9 mouse cellular contexts compared by ENCODE assay signal in the genomic region with DNA sequence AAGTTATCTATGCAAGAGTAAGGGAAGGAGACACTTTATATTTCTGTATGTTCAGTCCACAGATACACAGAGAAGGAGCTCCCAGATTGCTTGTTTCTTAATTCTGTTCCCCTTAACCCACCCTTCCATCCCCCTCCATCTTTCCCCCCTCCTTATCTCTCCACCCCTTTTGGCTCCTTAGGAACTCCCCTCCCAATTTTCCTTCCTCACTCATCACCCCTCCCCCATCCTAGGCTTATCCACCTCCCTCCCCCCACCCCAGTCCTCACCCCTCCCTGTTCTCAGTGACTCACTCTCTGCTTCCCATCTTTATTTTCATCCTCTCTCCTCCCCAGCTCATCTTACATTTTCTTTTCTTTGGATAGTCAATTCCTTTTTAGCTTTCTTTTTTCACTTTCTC. TPM values are rescaled to one million over a fixed set of nuclear protein-coding genes. Genes with fewer than 3 reads are reported as not detected.
DNase-seq lines count a peak whose midpoint lies in the region; ATAC-seq and TF ChIP-seq lines count a peak whose summit lies in the region.
"Had no signal": no experiment of that assay in that cellular context is flagged by ENCODE, and none has a peak within 500 bp of the region (broad histone marks: within the 10 kb centered on the region; RNA-seq: fewer than 3 reads in every experiment).

No protein-coding gene starts in this region.

- ATAC-seq in kidney, postnatal 0 days (replicated peaks; ENCODE audit: low FRiP score, low read depth): no peak
- ATAC-seq in heart, embryonic 14.5 days (ENCODE audit: insufficient number of reproducible peaks, insufficient read depth, low FRiP score, low read depth): 0 out of 2 replicates have a peak, but pooled peaks have one; percentile 26

- H3K36me3 ChIP-seq in kidney, postnatal 0 days (ENCODE audit: insufficient read depth, low read length): no peaks in the 10 kb centered on the region
- no peaks in the 10 kb centered on the region for H3K36me3 ChIP-seq in embryonic facial prominence, embryonic 10.5 days (replicated peaks)
- H3K36me3 ChIP-seq in heart, embryonic 14.5 days (ENCODE audit: control insufficient read depth, insufficient read depth, low read length): peaks cover 3% of the 10 kb centered on the region; the same call in 1 of the 2 replicates
- peaks cover 18% of the 10 kb centered on the region for H3K36me3 ChIP-seq in myocyte (ENCODE audit: control insufficient read depth, insufficient read depth)

- H3K9ac ChIP-seq in kidney, postnatal 0 days (ENCODE audit: low read depth, low read length): no peak overlapping the region
- peak overlapping the region; percentile 73 for H3K9ac ChIP-seq in heart, embryonic 14.5 days (ENCODE audit: low read length)
- H3K9ac ChIP-seq: liver, embryonic 14.5 days had no signal

- TF ChIP-seq POLR2A in myocyte (IDR thresholded peaks at IDR 0.05; ENCODE audit: insufficient read length, low read depth): no peak

- H3K9me3 ChIP-seq in kidney, postnatal 0 days (replicated peaks; ENCODE audit: low read length): no peaks in the 10 kb centered on the region
- no peaks in the 10 kb centered on the region for H3K9me3 ChIP-seq in embryonic facial prominence, embryonic 10.5 days
- no peaks in the 10 kb centered on the region for H3K9me3 ChIP-seq in heart, embryonic 14.5 days (ENCODE audit: control insufficient read depth, low read length)

- H3K27me3 ChIP-seq in kidney, postnatal 0 days (ENCODE audit: insufficient read depth, low read length): no peaks in the 10 kb centered on the region
- H3K27me3 ChIP-seq in embryonic facial prominence, embryonic 10.5 days (replicated peaks; ENCODE audit: low read depth, poor library complexity, severe bottlenecking): no peaks in the 10 kb centered on the region
- H3K27me3 ChIP-seq in heart, embryonic 14.5 days (ENCODE audit: control insufficient read depth, insufficient read depth, low read length): no peaks in the 10 kb centered on the region
- no peaks in the 10 kb centered on the region for H3K27me3 ChIP-seq in myocyte (ENCODE audit: control insufficient read depth, insufficient read depth, insufficient read length)

- no peaks in the 10 kb centered on the region for H3K4me1 ChIP-seq in kidney, postnatal 0 days (replicated peaks; ENCODE audit: insufficient read depth, low read length)
- peaks cover 33% of the 10 kb centered on the region for H3K4me1 ChIP-seq in embryonic facial prominence, embryonic 10.5 days
- H3K4me1 ChIP-seq in heart, embryonic 14.5 days (ENCODE audit: control insufficient read depth in 2 of 2, insufficient read depth in 2 of 2, low read length in 2 of 2): no peaks in the 10 kb centered on the region

- no peak for TF ChIP-seq CTCF in kidney, postnatal 0 days (IDR thresholded peaks at IDR 0.05; ENCODE audit: low read depth)

- no peak overlapping the region for H3ac ChIP-seq in myocyte (ENCODE audit: control insufficient read depth, insufficient read length)

- peak overlapping the region; percentile 44 for H3K4me3 ChIP-seq in kidney, postnatal 0 days (replicated peaks; ENCODE audit: low read depth, low read length)
- peak overlapping the region; percentile 58 for H3K4me3 ChIP-seq in embryonic facial prominence, embryonic 10.5 days
- H3K4me3 ChIP-seq in heart, embryonic 14.5 days (ENCODE audit: control insufficient read depth in 1 of 2, insufficient read depth in 1 of 2, low read depth in 1 of 2, low read length in 2 of 2): peak overlapping the region in 1 of 2 experiments; percentile 41; a peak in 2 of 4 replicates
- H3K4me3 ChIP-seq in myocyte: peak overlapping the region; percentile 40

- H3K27ac ChIP-seq in kidney, postnatal 0 days: no peak overlapping the region
- H3K27ac ChIP-seq in embryonic facial prominence, embryonic 10.5 days (replicated peaks): peak overlapping the region; percentile 92
- H3K27ac ChIP-seq in heart, embryonic 14.5 days (replicated peaks in 1 of 2; ENCODE audit: control insufficient read depth in 1 of 2, insufficient read depth in 1 of 2, low read depth in 2 of 2, low read length in 2 of 2): peak overlapping the region in 1 of 2 experiments; percentile 55; a peak in 1 of 4 replicates
- H3K27ac ChIP-seq: liver, embryonic 14.5 days had no signal

- H3K79me2 ChIP-seq in myocyte (ENCODE audit: control insufficient read depth, insufficient read depth): peaks cover 60% of the 10 kb centered on the region

- DNase-seq in kidney, postnatal 0 days (ENCODE audit: low spot score): peak; percentile 84
- no peak for DNase-seq in kidney, postnatal 36 days
- peak; percentile 76 for DNase-seq in embryonic facial prominence, embryonic 10.5 days (ENCODE audit: low spot score)
- DNase-seq in natural killer cell, adult 2 months (ENCODE audit: low spot score in 2 of 2): no peak
- no peak for DNase-seq in adrenal gland, adult 2 months
- no peak for DNase-seq in left cerebral cortex, adult 9 months (ENCODE audit: low spot score in 2 of 2)

- peak overlapping the region; percentile 43; the same call in 1 of the 2 replicates for H3K4me2 ChIP-seq in kidney, postnatal 0 days (ENCODE audit: low read length)
- H3K4me2 ChIP-seq in heart, embryonic 14.5 days (ENCODE audit: low read length): peak overlapping the region; percentile 63; the same call in 1 of the 2 replicates
- peak overlapping the region; percentile 74 for H3K4me2 ChIP-seq in myocyte (ENCODE audit: low read depth)

TF ChIP-seq in myocyte, 11 proteins besides CTCF, POLR2A, EP300 and RAD21:
- TF ChIP-seq POLR2AphosphoS2 (IDR thresholded peaks at IDR 0.05; ENCODE audit: insufficient read length, low read depth) (no peak), TCF12 (IDR thresholded peaks at IDR 0.05; ENCODE audit: insufficient read depth, poor library complexity, severe bottlenecking) (no peak), MAX (IDR thresholded peaks at IDR 0.05; ENCODE audit: low read depth) (no peak), CEBPB (IDR thresholded peaks at IDR 0.05; ENCODE audit: insufficient read depth, poor library complexity, severe bottlenecking) (no peak), USF1 (IDR thresholded peaks at IDR 0.05; ENCODE audit: low read depth) (no peak), MYOG (IDR thresholded peaks at IDR 0.05; ENCODE audit: control insufficient read depth in 1 of 3, insufficient read depth in 1 of 3, insufficient read length in 2 of 3, low read depth in 2 of 3) (no peak), MYOD1 (IDR thresholded peaks at IDR 0.05; ENCODE audit: control insufficient read depth in 1 of 3, insufficient read length in 2 of 3, low read depth in 2 of 3) (no peak), TCF3 (IDR thresholded peaks at IDR 0.05; ENCODE audit: insufficient read length, low read depth) (no peak), E2F4 (IDR thresholded peaks at IDR 0.05; ENCODE audit: insufficient read depth) (no peak), REST (IDR thresholded peaks at IDR 0.05; ENCODE audit: insufficient read depth, insufficient read length) (no peak), SRF (IDR thresholded peaks at IDR 0.05; ENCODE audit: control insufficient read depth, insufficient read length, low read depth) (no peak)
TF ChIP-seq in myocyte: peak in this region for 0.

RNA-seq across cellular contexts. Expression of a gene that starts 1.5 kb away (rescaled TPM):
- polyA plus RNA-seq in kidney, postnatal 0 days (2015; fragmentation: Nextera tagmentation; extraction: Ambion mirVana): 615 and 661 TPM in 2 replicates
- 363 and 422 TPM in 2 replicates for polyA plus RNA-seq in embryonic facial prominence, embryonic 10.5 days (2016; fragmentation: Nextera tagmentation; extraction: Ambion mirVana)
- 784 and 972 TPM in 2 replicates for polyA plus RNA-seq in heart, embryonic 14.5 days (2014; fragmentation: Nextera tagmentation; extraction: Ambion mirVana)
- 708 TPM for polyA plus RNA-seq in myocyte (2012; fragmentation: generic; extraction: Trizol)
- total RNA-seq in adrenal gland, adult 2 months (2021): 100 to 1,000 TPM in 1 of 2 experiments, 10 to 100 TPM in 1; 72.7 to 156 TPM
- polyA plus RNA-seq in adrenal gland, adult 2 months (2012; rRNA removed): 13.0 and 15.8 TPM in 2 replicates

Comparison
In these comparisons a context has a peak if more than half of its experiments do, and no peak if none do; other contexts are left out.
1. DNase-seq: peak in kidney, postnatal 0 days (single experiment) and embryonic facial prominence, embryonic 10.5 days (single experiment); none in kidney, postnatal 36 days (0 of 2), natural killer cell, adult 2 months (0 of 2), adrenal gland, adult 2 months (single experiment) and left cerebral cortex, adult 9 months (0 of 2).
2. RNA of a gene that starts 1.5 kb away (polyA plus RNA-seq): 784 to 972 TPM in heart, embryonic 14.5 days, 708 TPM in myocyte (single experiment), 615 to 661 TPM in kidney, postnatal 0 days and 363 to 422 TPM in embryonic facial prominence, embryonic 10.5 days; 13.0 to 15.8 TPM in adrenal gland, adult 2 months; every median in the first group is over 10 times any median in the second.
3. Peak in every context shown above with its lines, with median percentiles within 50 percentile points of each other: H3K4me2 ChIP-seq.